Mouse (Mus musculus) 3134 (cell line): ENCODE data around the gene Ikzf3.
A peak's percentile ranks its signal among the peaks of the same experiment; 100 is the strongest.

Experiments
- DNase-seq: peaks from one replicate; pipeline ENCODE4 v3.0.0-alpha.2; 2011; ENCODE audit warnings: low spot score; ENCODE audit not compliant: insufficient read length; ENCODE audit errors: extremely low read depth

Ikzf3 gene

GRCm38 (mm10) chr11:98520468-98520867 lies 25.4 kb downstream of the Ikzf3 start:
- DNase-seq: no peak

- no peak for DNase-seq
These were observed 32.4 kb downstream of the Ikzf3 start for GRCm38 (mm10) chr11:98513356-98513936.

GRCm38 (mm10) chr11:98512881-98513280 lies 33.0 kb downstream of the Ikzf3 start:
- DNase-seq: no peak

GRCm38 (mm10) chr11:98510125-98510524 lies 35.7 kb downstream of the Ikzf3 start:
- no peak for DNase-seq

GRCm38 (mm10) chr11:98509434-98509833 lies 36.4 kb downstream of the Ikzf3 start:
- peak; percentile 25 for DNase-seq

GRCm38 (mm10) chr11:98504926-98505325 lies 40.9 kb downstream of the Ikzf3 start:
- DNase-seq: no peak

GRCm38 (mm10) chr11:98497388-98498288 lies 48.2 kb downstream of the Ikzf3 start:
- DNase-seq: no peak

GRCm38 (mm10) chr11:98495176-98495719 lies 50.6 kb downstream of the Ikzf3 start:
- DNase-seq: no peak

- no peak for DNase-seq
These were observed 52.4 kb downstream of the Ikzf3 start for GRCm38 (mm10) chr11:98493394-98493793.

GRCm38 (mm10) chr11:98492959-98493358 lies 52.9 kb downstream of the Ikzf3 start:
- no peak for DNase-seq

GRCm38 (mm10) chr11:98491571-98491970 lies 54.3 kb downstream of the Ikzf3 start:
- DNase-seq: no peak

- no peak for DNase-seq
These were observed 57.1 kb downstream of the Ikzf3 start for GRCm38 (mm10) chr11:98488540-98489234.

GRCm38 (mm10) chr11:98487526-98488040 lies 58.2 kb downstream of the Ikzf3 start:
- no peak for DNase-seq

GRCm38 (mm10) chr11:98485749-98486148 lies 60.1 kb downstream of the Ikzf3 start:
- no peak for DNase-seq

- DNase-seq: no peak
These were observed 63.8 kb downstream of the Ikzf3 start for GRCm38 (mm10) chr11:98482067-98482466.

- no peak for DNase-seq
These were observed 64.6 kb downstream of the Ikzf3 start for GRCm38 (mm10) chr11:98481231-98481630.

- no peak for DNase-seq
These were observed 65.8 kb downstream of the Ikzf3 start for GRCm38 (mm10) chr11:98479940-98480497.

- no peak for DNase-seq
These were observed 66.5 kb downstream of the Ikzf3 start for GRCm38 (mm10) chr11:98479026-98479939.

GRCm38 (mm10) chr11:98477011-98477701 lies 68.7 kb downstream of the Ikzf3 start:
- DNase-seq: no peak
